Mouse (Mus musculus) CD4-positive, CD25-positive, alpha-beta regulatory T cell, adult 2 months (primary cell): ENCODE measurements around the gene Bad.
"Not testable (repeated sequence)": the region's sequence is repeated elsewhere in the genome, so short reads cannot be mapped to it uniquely, and the experiment has no call there.

ENCODE experiments used
- DNase-seq: peaks from one replicate; pipeline ENCODE4 v3.0.0-alpha.2; 2012; ENCODE audit warnings: low read depth, low spot score

The Bad gene

GRCm38 (mm10) chr19:6985300-6985699 is 43.6 kb downstream of the Bad start:
- DNase-seq: no peak

DNA sequence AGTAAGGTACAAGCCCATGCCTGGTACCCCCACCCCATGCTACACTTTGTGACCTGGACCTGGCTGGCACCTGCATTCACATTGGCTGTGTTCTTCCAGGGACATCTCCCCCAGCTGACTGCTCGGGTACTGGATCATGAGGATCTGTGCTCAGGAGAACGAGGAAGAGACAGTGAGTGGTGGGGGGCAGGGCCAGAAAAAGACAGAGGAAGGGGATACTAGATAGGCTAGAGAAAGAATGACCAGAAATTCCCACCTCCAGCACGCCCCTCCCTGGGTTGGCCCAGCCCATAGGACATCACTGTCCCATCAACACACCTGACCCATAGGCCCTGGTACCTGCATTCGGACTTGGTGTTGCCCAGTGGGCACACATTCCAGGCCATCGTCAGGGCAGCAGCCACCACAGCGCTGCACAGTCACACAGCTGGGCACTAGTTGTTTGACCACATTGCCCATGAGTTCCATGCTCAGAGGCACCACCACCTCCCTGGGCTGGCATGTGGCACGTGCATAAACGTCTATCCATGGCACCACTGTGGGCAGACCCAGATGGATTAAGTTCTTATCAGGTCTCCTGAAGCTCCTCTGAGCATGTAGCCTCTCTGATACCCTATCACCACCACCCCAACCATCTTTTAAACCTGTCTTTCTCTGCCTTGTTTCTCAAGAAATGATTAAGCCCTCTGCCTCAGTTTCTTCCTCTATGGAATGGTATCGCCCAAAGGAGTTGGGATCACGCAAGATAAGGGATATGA is 44.5 kb downstream of the Bad start:
- no peak for DNase-seq

DNA sequence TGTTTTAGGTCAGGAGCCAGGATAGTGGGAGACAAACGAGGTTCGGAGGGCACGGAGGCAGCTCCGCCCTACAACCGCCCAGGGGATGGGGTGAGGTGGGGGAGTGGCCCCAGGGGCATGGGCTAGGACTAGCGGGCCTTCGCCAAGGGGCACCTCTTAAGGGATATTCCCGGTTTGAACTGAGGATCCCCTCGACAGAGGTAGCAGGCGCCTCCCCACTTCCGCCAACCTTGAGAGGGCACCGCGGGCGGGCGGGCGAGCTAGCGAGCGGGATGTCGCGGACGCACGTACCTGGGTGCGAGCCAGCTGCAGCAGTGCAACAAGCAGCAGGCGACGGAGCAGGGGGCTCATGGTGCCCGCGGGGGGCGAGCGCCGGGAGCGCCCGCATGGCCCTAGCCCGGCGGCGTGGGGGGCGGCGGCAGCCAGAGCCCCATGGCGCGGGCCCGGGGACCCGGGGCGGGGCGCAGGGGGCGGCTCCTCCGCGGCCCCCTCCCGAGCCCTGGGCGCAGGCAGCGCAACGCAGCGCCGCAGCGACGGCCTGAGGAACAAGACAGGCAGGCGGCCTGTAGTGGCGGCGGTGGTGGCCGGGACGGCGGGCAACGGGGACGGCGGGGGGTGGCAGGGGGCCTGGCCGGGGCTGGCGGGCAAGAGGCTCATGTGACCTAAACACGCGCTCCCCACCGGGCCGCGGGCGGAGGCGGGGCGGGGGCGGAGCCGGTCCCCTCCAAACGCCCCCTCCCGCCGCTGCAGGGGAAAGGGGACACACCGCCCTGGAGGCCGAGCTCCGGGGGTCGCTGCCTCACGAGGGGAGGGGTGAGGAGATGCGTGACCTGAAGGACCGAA is 45.6 kb downstream of the Bad start, which contains the start of gene Vegfb:
TSS of gene Vegfb (minus strand) at position 591 of the 843 bp plus-strand sequence.
- peak; percentile 65 for DNase-seq

DNA sequence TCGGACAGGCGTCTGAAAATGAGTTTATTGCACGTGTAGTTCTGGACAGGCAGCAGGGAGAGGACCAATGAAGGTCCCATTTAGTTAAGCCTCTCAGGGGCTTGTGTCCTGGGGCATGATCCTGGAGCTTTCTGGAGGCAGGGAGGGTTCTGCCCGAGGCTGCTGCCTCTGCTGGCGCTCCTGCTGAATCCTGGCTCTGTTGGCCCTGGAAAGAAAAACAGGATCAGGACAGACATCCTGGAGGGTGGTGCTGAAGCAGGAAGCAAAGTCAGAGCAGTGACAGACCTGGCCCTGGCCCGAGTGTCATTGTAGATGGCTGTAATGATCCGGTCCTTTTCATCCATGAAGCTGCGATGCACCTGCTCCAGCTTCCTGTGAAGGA is 46.2 kb downstream of the Bad start:
- no peak for DNase-seq

GRCm38 (mm10) chr19:6989251-6989650 is 47.6 kb downstream of the Bad start:
- DNase-seq: no peak

DNA sequence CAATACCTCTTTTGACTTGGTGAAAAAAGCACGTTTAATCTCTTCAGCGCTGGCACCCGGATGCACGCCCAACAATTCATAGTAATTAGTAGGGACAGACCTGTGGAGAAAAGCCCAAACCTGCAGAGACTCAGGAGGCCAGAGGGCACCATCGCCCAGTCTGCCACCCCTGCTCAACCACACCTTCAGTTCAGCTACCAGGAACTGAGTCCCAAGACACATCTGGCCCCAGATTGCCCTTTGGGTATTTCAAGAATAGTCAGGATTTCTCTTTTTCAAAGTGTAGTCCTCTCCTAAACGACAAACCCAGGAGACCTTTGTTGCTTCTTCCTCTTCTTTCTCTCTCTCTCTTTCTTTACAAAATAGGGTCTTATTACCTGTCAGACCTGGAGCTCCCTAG is 49.1 kb downstream of the Bad start:
- no peak for DNase-seq

- DNase-seq: not testable (repeated sequence)
Observed at GRCm38 (mm10) chr19:6991166-6991565, 49.5 kb downstream of the Bad start.

DNA sequence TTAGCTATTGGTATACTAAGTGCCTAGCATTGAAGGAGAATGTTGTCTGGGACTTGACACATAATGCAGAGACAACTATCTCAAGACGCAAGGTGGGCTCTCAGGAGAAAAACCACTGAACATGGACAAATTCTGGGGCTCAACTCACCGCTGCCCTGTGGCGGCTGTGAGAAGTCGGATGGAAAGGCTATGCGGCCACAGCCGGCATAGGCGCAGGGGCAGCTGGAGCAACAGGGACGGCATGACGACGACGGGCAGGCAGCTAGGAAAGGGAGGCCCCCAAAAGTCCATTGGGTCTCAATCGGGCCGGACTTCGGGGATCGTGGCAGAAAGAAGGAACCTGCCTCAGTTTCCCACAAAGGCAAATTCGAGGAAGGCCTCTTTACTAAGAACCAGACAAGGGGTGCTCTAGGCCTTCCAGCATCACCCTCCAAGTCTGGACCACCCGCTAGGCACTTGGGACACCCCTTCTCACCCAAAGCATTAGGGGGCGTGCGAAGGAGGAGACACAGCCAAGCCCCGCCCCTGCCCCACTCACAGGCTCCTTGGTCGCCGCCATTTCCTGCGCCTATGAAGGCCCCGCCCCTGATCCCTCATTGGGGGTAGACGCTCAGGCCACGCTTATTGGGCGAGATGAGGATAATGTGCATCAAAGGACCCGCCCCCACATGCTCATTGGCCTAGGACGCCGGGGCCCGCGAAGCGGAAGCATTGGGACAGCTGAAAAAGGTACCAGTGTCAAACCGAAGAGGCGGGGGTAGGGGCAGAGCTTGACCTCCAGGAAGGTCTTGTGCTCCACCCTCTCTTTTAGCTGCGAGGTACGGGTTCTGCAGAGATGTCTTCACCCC is 50.6 kb downstream of the Bad start, which contains the start of gene Dnajc4:
TSS of gene Dnajc4 (minus strand) at position 562 of the 848 bp plus-strand sequence.
- DNase-seq: peak; percentile 98

DNA sequence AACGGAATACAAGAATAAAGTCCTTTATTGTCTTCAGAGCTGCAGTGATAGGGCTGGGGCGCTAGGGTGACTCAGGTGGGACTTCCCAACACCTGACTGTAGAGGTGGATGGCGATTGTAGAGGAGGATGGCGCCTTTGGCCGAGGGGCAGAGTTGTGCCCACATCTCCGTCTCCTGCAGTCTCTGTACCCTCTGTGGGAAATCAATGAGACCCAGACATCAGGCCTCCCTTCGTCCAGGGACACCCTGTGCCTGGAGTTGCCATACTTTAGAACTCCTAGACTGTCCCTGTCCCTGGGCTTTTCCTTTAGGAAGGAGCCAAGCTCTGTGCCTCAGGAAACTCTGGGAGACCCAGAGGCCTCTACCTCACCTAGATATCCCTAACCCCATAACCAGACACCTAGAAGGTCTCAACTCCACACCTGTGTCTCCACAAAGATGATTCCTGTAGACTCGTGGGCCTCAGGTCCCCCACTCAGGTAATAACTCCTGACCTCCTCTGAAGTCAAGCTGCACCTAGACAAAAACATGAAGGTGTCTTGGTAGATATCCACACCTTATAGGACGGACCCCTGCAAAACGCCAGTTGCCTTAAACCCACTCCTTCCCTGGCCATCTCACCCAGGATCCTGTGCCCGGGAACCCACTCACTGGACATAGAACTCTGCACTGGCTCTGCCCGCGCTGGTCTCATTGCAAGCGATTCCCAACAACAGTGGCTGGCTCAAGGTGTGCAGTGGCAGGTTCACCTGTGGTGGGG is 51.5 kb downstream of the Bad start:
- no peak for DNase-seq

DNA sequence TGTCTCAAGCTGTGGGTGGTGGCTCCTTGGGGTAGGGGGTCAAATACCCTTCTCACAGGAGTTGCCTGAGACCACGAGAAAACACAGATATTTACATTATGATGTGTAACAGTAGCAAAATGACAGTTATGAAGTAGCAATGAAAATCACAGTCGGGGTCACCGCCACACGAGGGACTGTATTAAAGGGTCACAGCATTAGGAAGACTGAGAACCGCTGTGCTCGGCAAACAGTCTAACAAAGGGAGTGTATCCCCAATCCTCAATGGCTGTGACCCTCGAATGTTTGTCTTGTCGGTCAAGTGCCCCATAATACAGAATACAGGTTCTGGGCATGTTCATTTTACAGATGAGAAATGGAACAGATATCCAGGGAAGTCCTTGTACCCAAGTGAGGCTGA is 52.3 kb downstream of the Bad start:
- DNase-seq: no peak

DNA sequence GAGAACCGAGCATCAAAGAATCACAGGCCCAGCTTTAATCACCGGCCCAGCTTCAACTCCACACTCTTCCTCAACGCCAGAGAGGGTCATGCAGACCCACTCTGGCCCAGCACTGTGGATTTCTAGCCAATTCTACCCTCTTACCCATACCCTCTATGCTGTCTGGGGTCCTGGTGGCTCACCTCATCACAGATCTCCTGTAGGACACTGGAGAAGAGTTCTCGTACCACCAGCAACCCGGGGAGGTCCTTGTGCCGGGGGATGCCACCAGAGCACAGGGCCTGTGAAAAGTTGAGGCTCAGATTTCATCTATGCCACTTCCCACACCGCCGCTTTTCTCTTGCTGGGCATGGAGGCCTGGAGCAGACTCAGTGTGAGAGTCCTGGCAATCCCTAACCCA is 52.8 kb downstream of the Bad start:
- DNase-seq: no peak

DNA sequence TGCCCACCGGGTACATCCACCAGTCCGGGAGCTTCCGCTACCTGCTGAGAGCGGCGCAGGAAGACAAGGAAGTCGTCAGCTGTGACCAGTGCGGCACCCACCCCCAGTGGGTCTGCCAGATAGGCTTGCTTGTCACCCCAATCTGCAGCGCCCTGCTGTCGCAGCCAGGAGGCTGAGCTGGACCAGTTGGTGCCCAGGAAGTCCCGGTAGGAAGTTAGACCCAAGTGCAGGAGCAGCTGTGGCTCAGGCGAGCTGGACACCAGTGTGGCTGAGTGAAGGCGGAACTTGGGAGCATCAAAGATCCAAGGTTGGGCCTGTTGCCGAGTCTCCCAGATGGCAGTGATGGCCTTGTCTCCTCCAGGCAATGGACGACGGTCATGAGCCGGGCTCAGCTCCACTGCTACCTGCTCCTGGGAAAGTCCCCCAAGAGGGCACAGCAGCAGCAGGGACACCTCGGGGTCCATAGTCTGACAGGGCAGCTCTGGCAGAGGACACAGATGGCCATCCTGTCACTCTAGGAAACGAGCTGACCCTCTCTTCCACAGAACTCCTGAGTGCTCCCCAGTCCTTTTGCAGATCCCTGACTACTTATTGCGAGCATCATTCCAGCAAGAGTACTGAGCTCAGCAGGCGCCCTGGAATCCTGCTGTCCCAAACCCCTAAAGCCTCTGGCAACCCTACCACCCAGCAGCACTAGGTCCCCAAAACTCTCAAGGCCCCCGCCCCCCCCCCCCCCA is 53.8 kb downstream of the Bad start:
- DNase-seq: no peak

- DNase-seq: peak; percentile 81
Observed at GRCm38 (mm10) chr19:6996006-6996405, 54.3 kb downstream of the Bad start, which contains the start of the genes Nudt22 and Trpt1. Nudt22 (minus strand) TSS chr19:6996117. Trpt1 (plus strand) TSS chr19:6996131.

DNA sequence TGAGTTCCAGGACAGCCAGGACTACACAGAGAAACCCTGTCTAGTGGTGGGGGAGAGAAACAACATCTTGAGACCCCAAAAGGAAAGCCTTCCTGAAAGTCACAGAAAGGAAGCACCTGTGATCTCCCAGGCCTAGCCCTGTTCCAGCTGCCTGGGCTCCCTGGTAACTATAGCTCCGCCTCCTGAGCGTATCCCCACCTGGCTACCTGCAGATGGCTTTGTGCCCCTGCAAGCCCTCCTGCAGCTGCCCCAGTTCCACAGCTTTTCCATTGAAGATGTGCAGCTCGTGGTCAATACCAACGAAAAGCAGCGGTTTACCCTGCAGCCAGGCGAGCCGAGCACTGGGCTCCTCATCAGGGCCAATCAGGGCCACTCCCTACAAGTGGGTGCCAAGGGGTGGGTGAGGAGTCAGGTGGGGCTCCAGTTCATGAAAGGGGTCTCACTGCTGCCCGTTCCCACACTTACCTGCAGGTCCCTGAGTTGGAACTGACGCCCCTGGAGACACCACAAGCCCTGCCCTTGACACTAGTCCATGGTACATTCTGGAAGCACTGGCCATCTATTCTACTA is 56.1 kb downstream of the Bad start:
- DNase-seq: no peak

DNA sequence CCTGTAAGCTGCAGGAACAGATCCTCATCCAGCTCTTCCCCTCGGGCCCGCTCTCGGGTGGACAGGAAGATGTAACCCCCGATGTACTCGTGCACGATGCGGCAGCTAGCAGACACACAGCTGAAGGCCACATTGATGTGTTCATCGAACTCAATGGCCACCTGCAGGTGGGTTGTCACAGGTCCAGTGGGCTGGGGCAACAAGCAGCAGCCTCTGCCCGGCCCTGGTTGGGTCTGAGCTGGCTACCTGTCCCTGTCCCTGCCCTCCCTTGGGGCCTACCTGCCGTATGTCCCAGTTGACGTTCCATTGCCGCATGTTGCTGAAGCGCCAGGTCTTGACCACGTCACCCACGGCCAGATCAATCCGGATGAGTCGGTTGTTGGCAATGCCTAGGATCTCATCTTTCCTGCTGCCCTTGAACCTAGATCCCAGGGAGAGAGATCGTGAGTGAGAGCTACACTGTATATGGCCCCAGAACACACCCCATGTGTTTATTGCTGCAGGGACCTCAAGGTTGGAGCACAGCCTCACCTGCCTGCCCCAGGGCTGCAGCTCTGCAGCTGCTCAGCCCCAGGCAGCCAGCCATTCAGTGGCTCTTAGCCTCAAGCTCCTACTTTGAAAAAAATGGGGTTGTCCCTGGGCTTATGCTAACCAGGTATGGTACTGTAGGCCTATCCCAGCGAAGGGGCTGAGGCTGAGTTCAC is 57.9 kb downstream of the Bad start:
- DNase-seq: no peak
